Mouse (Mus musculus): Measurements from ENCODE around the gene Cmya5. TPM values are rescaled to one million over a fixed set of nuclear protein-coding genes. Genes with fewer than 3 reads are reported as not detected.

Gene Cmya5
- polyA plus RNA-seq, 1 experiment from 2014 or later = 3.1 TPM

- no peaks in the 10 kb centered on the region for H3K36me3 ChIP-seq
- H3K9ac ChIP-seq = no peak overlapping the region
- no peak overlapping the region for H3K27ac ChIP-seq (replicated peaks)
- H3K4me2 ChIP-seq = no peak overlapping the region
- H3K9me3 ChIP-seq = no peaks in the 10 kb centered on the region
- H3K4me3 ChIP-seq = no peak overlapping the region
- WGBS = 68% methylated on average over 4 of the region's 4 CpGs
- no peak for ATAC-seq (ENCODE audit: extremely low read depth, insufficient number of reproducible peaks, low FRiP score, low TSS enrichment)
- H3K4me1 ChIP-seq = no peaks in the 10 kb centered on the region
- H3K27me3 ChIP-seq (replicated peaks) = no peaks in the 10 kb centered on the region
Measured at GRCm38 (mm10) chr13:93007078-93007477, 137.4 kb downstream of the Cmya5 start.

GRCm38 (mm10) chr13:93006347-93006746 lies 138.2 kb downstream of the Cmya5 start:
- no peak for ATAC-seq (ENCODE audit: extremely low read depth, insufficient number of reproducible peaks, low FRiP score, low TSS enrichment)
- Histone ChIP-seq H3K4me2 (no peak overlapping the region), H3K27me3 (replicated peaks) (no peaks in the 10 kb centered on the region), H3K36me3 (no peaks in the 10 kb centered on the region), H3K4me3 (no peak overlapping the region), H3K9me3 (no peaks in the 10 kb centered on the region), H3K27ac (replicated peaks) (no peak overlapping the region), H3K9ac (no peak overlapping the region), H3K4me1 (peaks cover 2% of the 10 kb centered on the region; the same call in 1 of the 2 replicates)
- WGBS = 73% methylated on average over 4 of the region's 4 CpGs

GRCm38 (mm10) chr13:93004003-93004402 lies 140.5 kb downstream of the Cmya5 start:
- no peaks in the 10 kb centered on the region for H3K36me3 ChIP-seq
- H3K4me2 ChIP-seq = no peak overlapping the region
- 67% methylated on average over 6 of the region's 6 CpGs for WGBS
- H3K9ac ChIP-seq = no peak overlapping the region
- H3K9me3 ChIP-seq = no peaks in the 10 kb centered on the region
- H3K4me1 ChIP-seq = peaks cover 18% of the 10 kb centered on the region
- ATAC-seq (ENCODE audit: extremely low read depth, insufficient number of reproducible peaks, low FRiP score, low TSS enrichment) = no peak
- no peak overlapping the region for H3K27ac ChIP-seq (replicated peaks)
- H3K4me3 ChIP-seq = no peak overlapping the region
- H3K27me3 ChIP-seq (replicated peaks) = no peaks in the 10 kb centered on the region

GRCm38 (mm10) chr13:93002456-93002855 lies 142.1 kb downstream of the Cmya5 start:
- Histone ChIP-seq H3K9ac (no peak overlapping the region), H3K4me2 (no peak overlapping the region), H3K36me3 (no peaks in the 10 kb centered on the region), H3K9me3 (no peaks in the 10 kb centered on the region), H3K27ac (replicated peaks) (no peak overlapping the region), H3K27me3 (replicated peaks) (no peaks in the 10 kb centered on the region), H3K4me3 (no peak overlapping the region), H3K4me1 (peaks cover 18% of the 10 kb centered on the region)
- WGBS = 75% methylated on average over 2 of the region's 2 CpGs
- no peak for ATAC-seq (ENCODE audit: extremely low read depth, insufficient number of reproducible peaks, low FRiP score, low TSS enrichment)

- Histone ChIP-seq H3K27ac (replicated peaks) (peak overlapping the region; percentile 37; the same call in 1 of the 2 replicates), H3K9me3 (no peaks in the 10 kb centered on the region), H3K27me3 (replicated peaks) (no peaks in the 10 kb centered on the region), H3K4me1 (peaks cover 18% of the 10 kb centered on the region), H3K36me3 (no peaks in the 10 kb centered on the region), H3K9ac (no peak overlapping the region), H3K4me3 (no peak overlapping the region), H3K4me2 (peak overlapping the region; percentile 9; the same call in 1 of the 2 replicates)
- ATAC-seq (ENCODE audit: extremely low read depth, insufficient number of reproducible peaks, low FRiP score, low TSS enrichment) = no peak
- 48% methylated on average over 12 of the region's 12 CpGs for WGBS
Measured at GRCm38 (mm10) chr13:93000640-93001351, 143.7 kb downstream of the Cmya5 start.

- Histone ChIP-seq H3K27me3 (replicated peaks) (no peaks in the 10 kb centered on the region), H3K27ac (replicated peaks) (no peak overlapping the region), H3K9ac (no peak overlapping the region), H3K9me3 (no peaks in the 10 kb centered on the region), H3K36me3 (no peaks in the 10 kb centered on the region), H3K4me1 (peaks cover 18% of the 10 kb centered on the region), H3K4me3 (no peak overlapping the region), H3K4me2 (no peak overlapping the region)
- no peak for ATAC-seq (ENCODE audit: extremely low read depth, insufficient number of reproducible peaks, low FRiP score, low TSS enrichment)
- WGBS = 67% methylated on average over 9 of the region's 9 CpGs
Measured at GRCm38 (mm10) chr13:92999860-93000259, 144.7 kb downstream of the Cmya5 start.

- no peak for ATAC-seq (ENCODE audit: extremely low read depth, insufficient number of reproducible peaks, low FRiP score, low TSS enrichment)
- H3K27ac ChIP-seq (replicated peaks) = no peak overlapping the region
- H3K4me2 ChIP-seq = no peak overlapping the region
- no peaks in the 10 kb centered on the region for H3K36me3 ChIP-seq
- H3K4me1 ChIP-seq = peaks cover under 1% of the 10 kb centered on the region; the same call in 1 of the 2 replicates
- no peaks in the 10 kb centered on the region for H3K27me3 ChIP-seq (replicated peaks)
- H3K4me3 ChIP-seq = no peak overlapping the region
- H3K9ac ChIP-seq = no peak overlapping the region
- H3K9me3 ChIP-seq = no peaks in the 10 kb centered on the region
Measured at GRCm38 (mm10) chr13:92994743-92995142, 149.8 kb downstream of the Cmya5 start.

GRCm38 (mm10) chr13:92992823-92993222 lies 151.7 kb downstream of the Cmya5 start:
- Histone ChIP-seq H3K27ac (replicated peaks) (no peak overlapping the region), H3K9me3 (no peaks in the 10 kb centered on the region), H3K36me3 (no peaks in the 10 kb centered on the region), H3K4me2 (no peak overlapping the region), H3K4me1 (no peaks in the 10 kb centered on the region; the same call in 1 of the 2 replicates), H3K9ac (no peak overlapping the region), H3K4me3 (no peak overlapping the region), H3K27me3 (replicated peaks) (no peaks in the 10 kb centered on the region; the same call in 1 of the 2 replicates)
- WGBS = 82% methylated on average over 5 of the region's 5 CpGs
- no peak for ATAC-seq (ENCODE audit: extremely low read depth, insufficient number of reproducible peaks, low FRiP score, low TSS enrichment)

Other genes starting within 250 kb of the Cmya5 start
- 40.2 and 41.4 TPM in 2 replicates for gene Tent2, start 47.7 kb upstream of the Cmya5 start, polyA plus RNA-seq (2015; fragmentation: Nextera tagmentation; extraction: Ambion mirVana)
- 10.6 and 11.1 TPM in 2 replicates for gene Homer1, start 154.9 kb upstream of the Cmya5 start, polyA plus RNA-seq (2015; fragmentation: Nextera tagmentation; extraction: Ambion mirVana)

Data from heart, embryonic 13.5 days (tissue).